13 mouse cellular contexts compared by ENCODE assay signal in genomic region chr12:105869242-105869641, GRCm38 (mm10).
DNase-seq lines count a peak whose midpoint lies in the region; ATAC-seq and TF ChIP-seq lines count a peak whose summit lies in the region.
"Had no signal": no experiment of that assay in that cellular context is flagged by ENCODE, and none has a peak within 500 bp of the region (broad histone marks: within the 10 kb centered on the region; RNA-seq: fewer than 3 reads in every experiment).

No protein-coding gene starts in this region.

- 12% methylated on average over 6 of the region's 6 CpGs for WGBS in heart, embryonic 12.5 days
- 18% methylated on average over 6 of the region's 6 CpGs for WGBS in lung, postnatal 0 days
- WGBS in intestine, embryonic 15.5 days, result 28% methylated on average over 6 of the region's 6 CpGs
- 41% methylated on average over 6 of the region's 6 CpGs for WGBS in neural tube, embryonic 15.5 days

- H3K4me2 ChIP-seq in heart, embryonic 12.5 days, result peak overlapping the region; percentile 18
- H3K4me2 ChIP-seq in lung, postnatal 0 days (replicated peaks; ENCODE audit: low read depth, low read length), result peak overlapping the region; percentile 32; the same call in 1 of the 2 replicates
- peak overlapping the region; percentile 41 for H3K4me2 ChIP-seq in intestine, embryonic 15.5 days (replicated peaks)
- 0 out of 2 replicates have a peak overlapping the region, but pooled peaks have one; percentile 1 for H3K4me2 ChIP-seq in neural tube, embryonic 15.5 days
- H3K4me2 ChIP-seq: hindbrain, embryonic 15.5 days; limb, embryonic 13.5 days; midbrain, embryonic 13.5 days had no signal

- ATAC-seq in heart, embryonic 12.5 days (ENCODE audit: insufficient number of reproducible peaks, low FRiP score), result no peak
- ATAC-seq in lung, postnatal 0 days, result no peak
- peak; percentile 65 for ATAC-seq in intestine, embryonic 15.5 days
- no peak for ATAC-seq in neural tube, embryonic 15.5 days (ENCODE audit: low FRiP score)
- ATAC-seq: midbrain, embryonic 13.5 days had no signal

- no peak overlapping the region for H3K9ac ChIP-seq in heart, embryonic 12.5 days
- no peak overlapping the region for H3K9ac ChIP-seq in lung, postnatal 0 days (replicated peaks; ENCODE audit: low read depth)
- H3K9ac ChIP-seq in intestine, embryonic 15.5 days, result no peak overlapping the region
- no peak overlapping the region for H3K9ac ChIP-seq in neural tube, embryonic 15.5 days (replicated peaks)
- H3K9ac ChIP-seq: hindbrain, embryonic 15.5 days; limb, embryonic 13.5 days; midbrain, embryonic 13.5 days had no signal

- no peak for DNase-seq in heart, postnatal 10 days
- no peak for DNase-seq in lung, postnatal 0 days (ENCODE audit: low spot score)
- no peak for DNase-seq in lung, postnatal 4 days
- DNase-seq in right cerebral cortex, postnatal 25 days, result no peak
- DNase-seq in B cell, adult 2 months, result no peak
- DNase-seq: cerebellum, adult 11 months; kidney, postnatal 25 days had no signal

- peaks cover 21% of the 10 kb centered on the region for H3K27me3 ChIP-seq in heart, embryonic 12.5 days (replicated peaks)
- no peaks in the 10 kb centered on the region for H3K27me3 ChIP-seq in lung, postnatal 0 days (replicated peaks; ENCODE audit: insufficient read depth, low read length)
- no peaks in the 10 kb centered on the region for H3K27me3 ChIP-seq in intestine, embryonic 15.5 days (replicated peaks)
- no peaks in the 10 kb centered on the region for H3K27me3 ChIP-seq in neural tube, embryonic 15.5 days (replicated peaks)

- H3K4me3 ChIP-seq in heart, embryonic 12.5 days, result no peak overlapping the region
- H3K4me3 ChIP-seq in lung, postnatal 0 days (ENCODE audit: low read depth, low read length), result no peak overlapping the region
- H3K4me3 ChIP-seq in intestine, embryonic 15.5 days (replicated peaks), result no peak overlapping the region
- no peak overlapping the region for H3K4me3 ChIP-seq in neural tube, embryonic 15.5 days (replicated peaks)
- H3K4me3 ChIP-seq: hindbrain, embryonic 15.5 days; limb, embryonic 13.5 days; midbrain, embryonic 13.5 days had no signal

- H3K4me1 ChIP-seq in heart, embryonic 12.5 days (replicated peaks), result no peaks in the 10 kb centered on the region
- no peaks in the 10 kb centered on the region for H3K4me1 ChIP-seq in lung, postnatal 0 days (ENCODE audit: insufficient read depth, low read depth, low read length)
- 0 out of 2 replicates have a peak, but pooled peaks cover 2% of the 10 kb centered on the region for H3K4me1 ChIP-seq in intestine, embryonic 15.5 days (replicated peaks)
- H3K4me1 ChIP-seq in neural tube, embryonic 15.5 days, result no peaks in the 10 kb centered on the region
- H3K4me1 ChIP-seq: hindbrain, embryonic 15.5 days had no signal

- peaks cover 19% of the 10 kb centered on the region for H3K9me3 ChIP-seq in heart, embryonic 12.5 days (replicated peaks)
- no peaks in the 10 kb centered on the region for H3K9me3 ChIP-seq in lung, postnatal 0 days (ENCODE audit: low read length)
- H3K9me3 ChIP-seq in intestine, embryonic 15.5 days, result no peaks in the 10 kb centered on the region
- no peaks in the 10 kb centered on the region for H3K9me3 ChIP-seq in neural tube, embryonic 15.5 days (replicated peaks)
- H3K9me3 ChIP-seq: hindbrain, embryonic 15.5 days had no signal

- H3K27ac ChIP-seq in heart, embryonic 12.5 days (ENCODE audit: poor library complexity, severe bottlenecking), result no peak overlapping the region
- H3K27ac ChIP-seq in lung, postnatal 0 days (ENCODE audit: low read length), result no peak overlapping the region
- no peak overlapping the region for H3K27ac ChIP-seq in intestine, embryonic 15.5 days
- no peak overlapping the region for H3K27ac ChIP-seq in neural tube, embryonic 15.5 days (replicated peaks)
- H3K27ac ChIP-seq: hindbrain, embryonic 15.5 days; limb, embryonic 13.5 days; midbrain, embryonic 13.5 days had no signal

- no peak for TF ChIP-seq EP300 in lung, postnatal 0 days (IDR thresholded peaks at IDR 0.05)

- H3K36me3 ChIP-seq in heart, embryonic 12.5 days, result no peaks in the 10 kb centered on the region
- H3K36me3 ChIP-seq in lung, postnatal 0 days (ENCODE audit: insufficient read depth, low read length), result no peaks in the 10 kb centered on the region
- no peaks in the 10 kb centered on the region for H3K36me3 ChIP-seq in intestine, embryonic 15.5 days
- no peaks in the 10 kb centered on the region for H3K36me3 ChIP-seq in neural tube, embryonic 15.5 days
- H3K36me3 ChIP-seq: hindbrain, embryonic 15.5 days; limb, embryonic 13.5 days; midbrain, embryonic 13.5 days had no signal

- TF ChIP-seq CTCF in lung, postnatal 0 days (IDR thresholded peaks at IDR 0.05), result no peak

- intact Hi-C loops in heart, postnatal 10 days (cut with DNase I), result no loop called here
